Mouse (Mus musculus) liver, embryonic 11.5 days (tissue): Measurements from ENCODE around the gene Olfr1279. TPM values are rescaled to one million over a fixed set of nuclear protein-coding genes. Genes with fewer than 3 reads are reported as not detected.
"Not testable (repeated sequence)": the region's sequence is repeated elsewhere in the genome, so short reads cannot be mapped to it uniquely, and the experiment has no call there.

ENCODE experiments used
- ATAC-seq: fragments of 200-750 bp; cut with Nextera tagmentation; replicated peaks from 2 replicates; pipeline ENCODE4 v1.8.0; 2017; ENCODE audit warnings: moderate number of reproducible peaks, mild to moderate bottlenecking, moderate TSS enrichment, moderate library complexity; ENCODE audit not compliant: low FRiP score
- DNase-seq: peaks from one replicate; pipeline ENCODE4 v3.0.0-alpha.2; 2017; ENCODE audit warnings: low spot score
- H3K27ac ChIP-seq: fragments of 300-500 bp; sonication (generic); 2 replicates; pipeline ENCODE4 v1.5.1; 2014; ENCODE audit warnings: mild to moderate bottlenecking, low read depth, low read length, control low read depth
- H3K27me3 ChIP-seq: fragments of 300-500 bp; sonication (generic); replicated peaks from 2 replicates; pipeline ENCODE4 v1.6.1; 2014; ENCODE audit warnings: low read length, mixed read lengths; ENCODE audit not compliant: control insufficient read depth, insufficient read depth
- H3K36me3 ChIP-seq: fragments of 300-500 bp; sonication (generic); 2 replicates; pipeline ENCODE4 v1.6.1; 2014; ENCODE audit warnings: mild to moderate bottlenecking, low read length, moderate library complexity, mixed read lengths; ENCODE audit not compliant: control insufficient read depth, insufficient read depth
- H3K4me1 ChIP-seq: fragments of 300-500 bp; sonication (generic); replicated peaks from 2 replicates; pipeline ENCODE4 v1.6.1; 2014; ENCODE audit warnings: low read length, mixed read lengths; ENCODE audit not compliant: control insufficient read depth, insufficient read depth
- H3K4me2 ChIP-seq: fragments of 300-500 bp; sonication (generic); 2 replicates; pipeline ENCODE4 v1.6.1; 2014; ENCODE audit warnings: mild to moderate bottlenecking, control low read depth, moderate library complexity
- H3K4me3 ChIP-seq: fragments of 300-500 bp; sonication (generic); 2 replicates; pipeline ENCODE4 v1.5.1; 2014; ENCODE audit warnings: low read depth, low read length, control low read depth
- H3K9ac ChIP-seq: fragments of 300-500 bp; sonication (generic); 2 replicates; pipeline ENCODE4 v1.6.1; 2014; ENCODE audit warnings: low read depth, low read length, control low read depth
- H3K9me3 ChIP-seq: fragments of 300-500 bp; sonication (generic); 2 replicates; pipeline ENCODE4 v1.6.1; 2016; ENCODE audit warnings: low read length, inconsistent platforms, mixed read lengths; ENCODE audit not compliant: control insufficient read depth
- WGBS: fragments of 180-500 bp; shearing (Covaris S2); extraction: QIAGEN DNeasy Blood & Tissue Kit; methylation state at CpG from one replicate; pipeline ENCODE4 v1.1.7; 2014; 5-methylcytosine and 5-hydroxymethylcytosine counted together
- polyA plus RNA-seq: library from polyadenylated mRNA; unstranded; fragments of >200 nt; fragmentation: Nextera tagmentation; extraction: Ambion mirVana; gene quantifications from 2 replicates; pipeline ENCODE4 v1.2.1, GENCODE M21; 2014

Gene Olfr1279
- polyA plus RNA-seq = not detected in 2 replicates

DNA sequence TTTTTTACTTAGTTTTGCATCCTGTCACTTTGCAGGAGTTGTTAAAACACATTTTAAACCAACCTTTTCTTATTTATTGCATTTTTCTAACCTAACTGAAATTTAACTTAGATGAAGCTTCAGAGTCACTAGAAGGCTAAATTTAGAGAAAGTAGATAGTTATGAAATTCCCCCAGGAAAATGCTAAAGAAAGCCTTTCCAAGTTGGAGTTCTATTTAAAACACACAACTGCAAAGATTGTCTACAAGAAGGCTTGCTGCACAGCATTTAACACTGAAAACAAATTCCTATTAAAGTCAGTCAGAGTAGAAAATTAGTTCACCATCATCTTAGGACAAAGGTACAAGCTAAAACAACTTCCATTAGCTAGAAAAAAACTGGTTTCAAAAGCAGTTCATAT lies at the start of gene Olfr1279:
Gene Olfr1279 (plus strand): TSS at position 262 of the 400 bp plus-strand sequence.
- Histone ChIP-seq H3K9me3 (no peaks in the 10 kb centered on the region), H3K4me3 (no peak within 1 kb of the TSS)

DNA sequence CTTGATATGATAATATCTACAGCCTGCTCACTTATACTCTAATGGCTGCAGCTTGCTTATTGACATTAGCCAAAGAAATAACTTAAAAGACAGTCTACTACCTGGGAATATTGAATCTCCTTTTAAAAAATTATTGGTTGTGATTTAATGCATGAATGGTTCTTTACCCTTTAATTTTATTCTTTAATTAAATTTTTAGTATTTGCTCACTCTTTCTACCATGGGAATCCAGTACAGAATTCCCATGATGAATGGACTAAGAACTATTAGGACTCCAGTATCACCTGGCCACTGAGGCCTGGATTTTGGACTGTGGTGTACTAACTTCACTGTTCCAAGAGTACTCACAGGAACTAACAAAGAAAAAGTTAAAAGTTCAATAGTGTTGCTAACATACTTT lies 46.2 kb upstream of the Olfr1279 start, which contains the start of gene Olfr1276:
Gene Olfr1276 (plus strand): TSS at position 301 of the 400 bp plus-strand sequence.
- H3K4me3 ChIP-seq = no peak within 1 kb of the TSS
- H3K4me2 ChIP-seq = no peak within 1 kb of the TSS
- no peak within 1 kb of the TSS for H3K9ac ChIP-seq
- no peaks in the 10 kb centered on the region for H3K36me3 ChIP-seq
- no peaks in the 10 kb centered on the region for H3K9me3 ChIP-seq
- H3K4me1 ChIP-seq = no peaks in the 10 kb centered on the region
- no peak for ATAC-seq
- DNase-seq = no peak
- H3K27ac ChIP-seq = no peak within 1 kb of the TSS
- no peaks in the 10 kb centered on the region for H3K27me3 ChIP-seq

More for the DNA sequence above, at the start of gene Olfr1279:
- DNase-seq (no peak), ATAC-seq (no peak)
- H3K4me1 ChIP-seq = no peaks in the 10 kb centered on the region
- no peak within 1 kb of the TSS for H3K27ac ChIP-seq
- no peaks in the 10 kb centered on the region for H3K36me3 ChIP-seq
- H3K27me3 ChIP-seq = no peaks in the 10 kb centered on the region
- no peak within 1 kb of the TSS for H3K9ac ChIP-seq
- no peak within 1 kb of the TSS for H3K4me2 ChIP-seq

GRCm38 (mm10) chr2:111274006-111274405 lies 26.4 kb upstream of the Olfr1279 start, which contains the start of gene Olfr1277:
TSS of gene Olfr1277 (minus strand) at chr2:111274106.
- Histone ChIP-seq H3K9ac (no peak within 1 kb of the TSS), H3K4me1 (no peaks in the 10 kb centered on the region), H3K36me3 (no peaks in the 10 kb centered on the region), H3K4me2 (no peak within 1 kb of the TSS), H3K4me3 (no peak within 1 kb of the TSS), H3K27me3 (no peaks in the 10 kb centered on the region), H3K27ac (no peak within 1 kb of the TSS), H3K9me3 (no peaks in the 10 kb centered on the region)
- 67% methylated on average over 2 of the region's 2 CpGs for WGBS
- DNase-seq = no peak
- no peak for ATAC-seq

- Histone ChIP-seq H3K9ac (no peak within 1 kb of the TSS), H3K4me3 (no peak within 1 kb of the TSS), H3K36me3 (no peaks in the 10 kb centered on the region), H3K9me3 (no peaks in the 10 kb centered on the region), H3K4me1 (no peaks in the 10 kb centered on the region), H3K4me2 (no peak within 1 kb of the TSS), H3K27ac (no peak within 1 kb of the TSS), H3K27me3 (no peaks in the 10 kb centered on the region)
- DNase-seq (no peak), ATAC-seq (no peak)
Measured at GRCm38 (mm10) chr2:111289836-111290235, 10.6 kb upstream of the Olfr1279 start, which contains the start of gene Olfr1278. TSS of gene Olfr1278 (plus strand) at chr2:111290136.

DNA sequence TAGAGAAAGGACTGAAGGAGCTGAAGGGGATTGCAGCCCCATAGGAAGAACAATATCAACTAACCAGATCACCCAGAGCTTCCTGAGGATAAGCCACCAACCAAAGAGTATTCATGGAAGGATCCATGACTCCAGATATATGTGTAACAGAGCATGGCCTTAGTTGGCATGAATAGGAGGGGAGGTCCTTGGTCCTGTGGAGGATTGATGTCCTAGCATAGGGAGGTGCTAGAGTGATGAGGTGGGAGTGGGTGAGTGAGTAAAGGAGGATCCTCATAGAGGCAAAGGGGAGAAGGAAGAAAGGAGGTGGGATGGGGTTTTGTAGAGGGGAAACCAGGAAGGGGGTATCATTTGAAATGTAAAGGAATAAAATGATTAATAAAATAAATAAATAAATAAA lies 1.9 kb upstream of the Olfr1279 start:
- Histone ChIP-seq H3K4me2 (no peak overlapping the region), H3K4me1 (no peaks in the 10 kb centered on the region), H3K9me3 (no peaks in the 10 kb centered on the region), H3K27ac (no peak overlapping the region), H3K27me3 (no peaks in the 10 kb centered on the region), H3K9ac (no peak overlapping the region), H3K36me3 (no peaks in the 10 kb centered on the region), H3K4me3 (no peak overlapping the region)
- no peak for ATAC-seq
- DNase-seq = no peak

- Histone ChIP-seq H3K9me3 (no peaks in the 10 kb centered on the region), H3K4me1 (no peaks in the 10 kb centered on the region), H3K9ac (no peak within 1 kb of the TSS), H3K27ac (no peak within 1 kb of the TSS), H3K4me2 (no peak within 1 kb of the TSS), H3K36me3 (no peaks in the 10 kb centered on the region), H3K4me3 (no peak within 1 kb of the TSS), H3K27me3 (no peaks in the 10 kb centered on the region)
- no peak for DNase-seq
- no peak for ATAC-seq
Measured at GRCm38 (mm10) chr2:111313717-111314116, 13.3 kb downstream of the Olfr1279 start, which contains the start of gene Olfr1280. TSS of gene Olfr1280 (plus strand) at chr2:111314017.

DNA sequence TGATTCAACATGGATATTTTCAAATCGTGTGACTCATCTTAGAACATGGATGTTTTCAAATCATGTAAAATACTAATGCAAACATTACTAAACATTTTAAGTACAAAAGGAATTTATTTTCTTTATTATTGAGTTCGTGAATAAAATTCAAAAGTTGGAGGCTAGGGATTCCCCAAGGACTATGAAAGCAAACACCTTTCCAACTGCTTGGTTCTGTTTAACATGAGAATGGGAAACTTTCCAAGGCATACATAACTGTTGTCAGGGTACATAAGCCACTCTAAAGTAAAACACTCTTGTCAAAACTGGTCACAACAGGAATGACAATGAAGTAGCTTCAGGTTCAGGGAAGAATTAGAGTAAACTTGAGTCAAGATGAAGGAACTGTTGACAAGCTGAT lies 25.8 kb downstream of the Olfr1279 start, which contains the start of gene Olfr1281:
Gene Olfr1281 (plus strand): TSS at position 301 of the 400 bp plus-strand sequence.
- no peaks in the 10 kb centered on the region for H3K4me1 ChIP-seq
- H3K9ac ChIP-seq = no peak within 1 kb of the TSS
- H3K4me2 ChIP-seq = no peak within 1 kb of the TSS
- DNase-seq = no peak
- 68% methylated on average over 2 of the region's 2 CpGs for WGBS
- H3K4me3 ChIP-seq = no peak within 1 kb of the TSS
- no peaks in the 10 kb centered on the region for H3K9me3 ChIP-seq
- ATAC-seq = no peak
- H3K36me3 ChIP-seq = no peaks in the 10 kb centered on the region
- no peak within 1 kb of the TSS for H3K27ac ChIP-seq
- H3K27me3 ChIP-seq = no peaks in the 10 kb centered on the region

GRCm38 (mm10) chr2:111333721-111334120 lies 33.3 kb downstream of the Olfr1279 start:
- not testable (repeated sequence) for H3K27ac ChIP-seq, H3K36me3 ChIP-seq, H3K4me1 ChIP-seq, ATAC-seq, H3K4me3 ChIP-seq, H3K9ac ChIP-seq, H3K9me3 ChIP-seq, H3K27me3 ChIP-seq, DNase-seq, H3K4me2 ChIP-seq
- 78% methylated on average over 5 of the region's 5 CpGs for WGBS

- no peak within 1 kb of the TSS for H3K27ac ChIP-seq
Measured at GRCm38 (mm10) chr2:111335976-111336375, 35.5 kb downstream of the Olfr1279 start, which contains the start of gene Olfr1282. TSS of gene Olfr1282 (minus strand) at chr2:111336076.

More at GRCm38 (mm10) chr2:111335976-111336375, 35.5 kb downstream of the Olfr1279 start, which contains the start of gene Olfr1282:
- Histone ChIP-seq H3K4me2 (no peak within 1 kb of the TSS), H3K4me1 (no peaks in the 10 kb centered on the region), H3K27me3 (no peaks in the 10 kb centered on the region), H3K36me3 (no peaks in the 10 kb centered on the region), H3K9me3 (no peaks in the 10 kb centered on the region), H3K9ac (no peak within 1 kb of the TSS), H3K4me3 (no peak within 1 kb of the TSS)
- DNase-seq = no peak
- 64% methylated on average over 2 of the region's 2 CpGs for WGBS
- ATAC-seq = no peak
